In the genomic region with DNA sequence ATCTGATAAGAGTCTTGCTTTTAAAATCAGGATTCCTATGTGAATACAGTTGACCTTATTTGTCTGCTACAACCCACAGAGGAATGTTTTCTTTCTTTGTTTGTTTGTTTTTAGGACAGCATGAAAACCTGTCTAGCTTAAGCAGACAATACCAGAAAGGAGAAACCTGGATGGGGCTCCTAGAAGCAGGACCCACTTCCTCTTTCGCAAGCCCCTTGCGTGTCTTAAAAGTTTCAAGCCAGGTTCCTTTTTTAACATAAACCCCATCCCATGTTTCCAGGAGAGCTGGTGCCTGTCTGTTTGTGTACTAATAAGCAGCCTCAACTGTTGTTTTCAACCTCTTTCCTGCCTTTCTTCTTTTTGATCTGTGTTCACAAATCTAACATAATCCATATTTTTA, we compare ENCODE assay signal across 29 mouse cellular contexts. TPM values are rescaled to one million over a fixed set of nuclear protein-coding genes. Genes with fewer than 3 reads are reported as not detected.
"Had no signal": no experiment of that assay in that cellular context is flagged by ENCODE, and none has a peak within 500 bp of the region (broad histone marks: within the 10 kb centered on the region; RNA-seq: fewer than 3 reads in every experiment).

No protein-coding gene starts in this region.

- H3K4me2 ChIP-seq: lung, embryonic 15.5 days; midbrain, embryonic 12.5 days; neural tube, embryonic 13.5 days; neural tube, embryonic 15.5 days had no signal

- H3K27me3 ChIP-seq: lung, embryonic 15.5 days; midbrain, embryonic 12.5 days; neural tube, embryonic 13.5 days; neural tube, embryonic 15.5 days had no signal

- H3K9ac ChIP-seq: liver, postnatal 0 days; lung, embryonic 15.5 days; midbrain, embryonic 12.5 days; neural tube, embryonic 13.5 days; neural tube, embryonic 15.5 days had no signal

- H3K4me1 ChIP-seq: lung, embryonic 15.5 days; midbrain, embryonic 10.5 days; midbrain, embryonic 12.5 days; neural tube, embryonic 13.5 days; neural tube, embryonic 15.5 days had no signal

- H3K4me3 ChIP-seq: lung, embryonic 15.5 days; midbrain, embryonic 10.5 days; midbrain, embryonic 12.5 days; myocyte; neural tube, embryonic 13.5 days; neural tube, embryonic 15.5 days had no signal

- ATAC-seq: liver, postnatal 0 days; lung, postnatal 0 days; midbrain, embryonic 16.5 days had no signal

- DNase-seq: liver, postnatal 0 days; lung, adult 2 months; lung, postnatal 14 days; lung, postnatal 36 days; midbrain, embryonic 14.5 days; retina, postnatal 1 day; right cerebral cortex, adult 18-20 months; right cerebral cortex, postnatal 25 days; right cerebral cortex, postnatal 4 days; spleen, adult 18-20 months; thymus, adult 18-20 months; thymus, postnatal 14 days; thymus, postnatal 36 days had no signal

- H3K27ac ChIP-seq: lung, embryonic 15.5 days; macrophage; midbrain, embryonic 10.5 days; midbrain, embryonic 12.5 days; neural tube, embryonic 13.5 days; neural tube, embryonic 15.5 days had no signal

- H3K9me3 ChIP-seq: lung, embryonic 15.5 days; midbrain, embryonic 10.5 days; midbrain, embryonic 12.5 days; neural tube, embryonic 13.5 days; neural tube, embryonic 15.5 days had no signal

RNA-seq across cellular contexts. Expression of a gene that starts 37.3 kb away (rescaled TPM):
- total RNA-seq: megakaryocyte, adult 5-6 weeks; megakaryocyte-erythroid progenitor cell, adult 5-6 weeks had no signal
- polyA plus RNA-seq: liver, postnatal 0 days; lung, embryonic 15.5 days; lung, postnatal 0 days; macrophage; midbrain, embryonic 10.5 days; midbrain, embryonic 14.5 days; midbrain, embryonic 16.5 days; neural tube, embryonic 11.5 days; neural tube, embryonic 13.5 days; neural tube, embryonic 15.5 days; small intestine, adult 2 months; stomach, embryonic 14.5 days; stomach, embryonic 16.5 days; thymus, postnatal 0 days had no signal
